Mouse (Mus musculus) brain, embryonic 14.5 days (tissue): ENCODE measurements at regions not wholly inside any gene's neighbourhood (a gene's known extent, or its start where the extent isn't known, plus 50 kb on each side); places are given as distances from the start of the nearest gene placed in this dataset.

Experiments used
- CTCF ChIP-seq: fragments of 200-500 bp; IDR thresholded peaks from 2 replicates; pipeline ENCODE4 v1.5.1; 2012; ENCODE audit warnings: inconsistent platforms, mild to moderate bottlenecking, moderate library complexity, borderline replicate concordance; ENCODE audit not compliant: insufficient read depth, insufficient read length; ENCODE audit errors: extremely low read depth
- POLR2A ChIP-seq: fragments of 200-500 bp; IDR thresholded peaks from 2 replicates; pipeline ENCODE4 v1.6.1; 2012; ENCODE audit warnings: mild to moderate bottlenecking, inconsistent platforms, borderline replicate concordance; ENCODE audit not compliant: poor library complexity, insufficient read depth, insufficient read length, severe bottlenecking; ENCODE audit errors: extremely low read depth

- TF ChIP-seq CTCF, result no peak
- no peak for TF ChIP-seq POLR2A
These were observed 287.5 kb downstream of the Maf start for GRCm38 (mm10) chr8:115420131-115420530.
